Mouse (Mus musculus) stomach, postnatal 0 days (tissue): Measurements from ENCODE around the gene Als2cr12.

ENCODE experiments used
- CTCF ChIP-seq: IDR thresholded peaks from 2 replicates; pipeline ENCODE4 v1.5.1; 2016; ENCODE audit warnings: antibody characterized with exemption, low read depth, mild to moderate bottlenecking, moderate library complexity
- EP300 ChIP-seq: optimal IDR thresholded peaks from 2 replicates; pipeline ENCODE3; 2016; ENCODE audit warnings: antibody characterized with exemption

GRCm38 (mm10) chr1:58733636-58734035 is 37.8 kb upstream of the Als2cr12 start:
- no peak for TF ChIP-seq CTCF
- TF ChIP-seq EP300: no peak
